Mouse (Mus musculus) macrophage (primary cell): Measurements from ENCODE around the gene Bmp2k. TPM values are rescaled to one million over a fixed set of nuclear protein-coding genes. Genes with fewer than 3 reads are reported as not detected.
A peak's percentile ranks its signal among the peaks of the same experiment; 100 is the strongest.

ENCODE experiments used
- H3K27ac ChIP-seq: fragments of 350-480 bp; formaldehyde crosslinking; 2 replicates; pipeline ENCODE4 v1.9.0; 2021
- H3K36me3 ChIP-seq: fragments of 350-480 bp; formaldehyde crosslinking; 2 replicates; pipeline ENCODE4 v1.9.0; 2021; ENCODE audit errors: inconsistent target
- H3K4me3 ChIP-seq: fragments of 350-480 bp; formaldehyde crosslinking; 2 replicates; pipeline ENCODE4 v1.9.0; 2021; ENCODE audit errors: inconsistent target
- H3K79me2 ChIP-seq: fragments of 350-480 bp; formaldehyde crosslinking; 2 replicates; pipeline ENCODE4 v1.9.0; 2021; ENCODE audit errors: inconsistent target
- WGBS: methylation state at CpG from one replicate; pipeline ENCODE4 v1.1.7; 2026; ENCODE audit warnings: inconsistent platforms; ENCODE audit not compliant: missing documents; 5-methylcytosine and 5-hydroxymethylcytosine counted together
- polyA plus RNA-seq: library from polyadenylated mRNA; stranded (reverse); fragments of 250-400 nt; gene quantifications from 3 replicates; pipeline ENCODE4 v1.2.4, GENCODE M21; 2018; ENCODE audit warnings: inconsistent platforms
- total RNA-seq, 78 experiments: library from RNA; depleted of rRNA; stranded (reverse); fragments of 250-400 nt; gene quantifications; 1 replicate in 9 of 78; 2 replicates in 24 of 78; 3 replicates in 43 of 78; 4 replicates in 2 of 78; pipeline ENCODE4 v1.2.4; 2018; ENCODE audit warnings: inconsistent platforms in 56 of 78

Bmp2k gene
- total RNA-seq (2018; cell fraction: chromatin; rRNA removed), result 10 to 100 TPM; 26.5 to 99.2 (median 48.9) TPM
- total RNA-seq (2018; cell fraction: cytosol; rRNA removed), result 10 to 100 TPM; 26.3 to 61.1 (median 41.1) TPM
- 10 to 100 TPM; 29.2 to 88.9 (median 46.5) TPM for total RNA-seq (2018; cell fraction: nucleus; rRNA removed)
- polyA plus RNA-seq, result 22.1 to 36.8 TPM (median 22.3 TPM) in 3 replicates

GRCm38 (mm10) chr5:96997310-96997801, at the start of gene Bmp2k:
Gene Bmp2k, plus strand, starts transcription at chr5:96997689.
- Histone ChIP-seq H3K27ac (peak within 1 kb of the TSS; percentile 93), H3K4me3 (peak within 1 kb of the TSS; percentile 90), H3K36me3 (no peaks in the 10 kb centered on the region), H3K79me2 (peaks cover 44% of the 10 kb centered on the region)
- WGBS, result under 1% methylated on average over 64 of the region's 78 CpGs

GRCm38 (mm10) chr5:96948856-96949527, 48.5 kb upstream of the Bmp2k start:
- Histone ChIP-seq H3K36me3 (no peaks in the 10 kb centered on the region), H3K79me2 (no peaks in the 10 kb centered on the region), H3K4me3 (no peak overlapping the region), H3K27ac (no peak overlapping the region)
- WGBS, result 46% methylated on average over 13 of the region's 13 CpGs

- Histone ChIP-seq H3K4me3 (no peak overlapping the region), H3K27ac (no peak overlapping the region), H3K79me2 (no peaks in the 10 kb centered on the region), H3K36me3 (no peaks in the 10 kb centered on the region)
- WGBS, result 86% methylated on average over 13 of the region's 13 CpGs
Observed at GRCm38 (mm10) chr5:96949839-96950666, 47.4 kb upstream of the Bmp2k start.

GRCm38 (mm10) chr5:96950667-96951492, 46.6 kb upstream of the Bmp2k start:
- H3K4me3 ChIP-seq, result no peak overlapping the region
- H3K27ac ChIP-seq, result no peak overlapping the region

GRCm38 (mm10) chr5:96951493-96952105, 45.9 kb upstream of the Bmp2k start:
- Histone ChIP-seq H3K27ac (no peak overlapping the region), H3K79me2 (no peaks in the 10 kb centered on the region), H3K36me3 (no peaks in the 10 kb centered on the region), H3K4me3 (no peak overlapping the region)
- WGBS, result 92% methylated on average over 5 of the region's 8 CpGs

More at GRCm38 (mm10) chr5:96950667-96951492, 46.6 kb upstream of the Bmp2k start:
- no peaks in the 10 kb centered on the region for H3K36me3 ChIP-seq
- 93% methylated on average over 9 of the region's 10 CpGs for WGBS
- H3K79me2 ChIP-seq, result no peaks in the 10 kb centered on the region

GRCm38 (mm10) chr5:96954040-96954439, 43.4 kb upstream of the Bmp2k start:
- Histone ChIP-seq H3K36me3 (no peaks in the 10 kb centered on the region), H3K27ac (no peak overlapping the region), H3K79me2 (no peaks in the 10 kb centered on the region), H3K4me3 (no peak overlapping the region)
- 89% methylated on average over 11 of the region's 11 CpGs for WGBS

GRCm38 (mm10) chr5:96954466-96955027, 42.9 kb upstream of the Bmp2k start:
- H3K36me3 ChIP-seq, result no peaks in the 10 kb centered on the region
- H3K79me2 ChIP-seq, result no peaks in the 10 kb centered on the region
- no peak overlapping the region for H3K27ac ChIP-seq
- 93% methylated on average over 9 of the region's 10 CpGs for WGBS
- H3K4me3 ChIP-seq, result no peak overlapping the region

- Histone ChIP-seq H3K27ac (no peak overlapping the region), H3K4me3 (no peak overlapping the region), H3K79me2 (no peaks in the 10 kb centered on the region), H3K36me3 (no peaks in the 10 kb centered on the region)
- 93% methylated on average over 3 of the region's 3 CpGs for WGBS
Observed at GRCm38 (mm10) chr5:96956926-96957325, 40.6 kb upstream of the Bmp2k start.

- no peaks in the 10 kb centered on the region for H3K79me2 ChIP-seq
- no peaks in the 10 kb centered on the region for H3K36me3 ChIP-seq
- WGBS, result 85% methylated on average over 5 of the region's 5 CpGs
- H3K4me3 ChIP-seq, result no peak overlapping the region
- H3K27ac ChIP-seq, result no peak overlapping the region
Observed at GRCm38 (mm10) chr5:96961122-96961521, 36.4 kb upstream of the Bmp2k start.

GRCm38 (mm10) chr5:96961852-96962251, 35.6 kb upstream of the Bmp2k start:
- H3K79me2 ChIP-seq, result no peaks in the 10 kb centered on the region
- no peak overlapping the region for H3K4me3 ChIP-seq
- H3K27ac ChIP-seq, result no peak overlapping the region
- no peaks in the 10 kb centered on the region for H3K36me3 ChIP-seq

- Histone ChIP-seq H3K4me3 (no peak overlapping the region), H3K27ac (no peak overlapping the region), H3K36me3 (no peaks in the 10 kb centered on the region), H3K79me2 (no peaks in the 10 kb centered on the region)
- 93% methylated on average over 8 of the region's 8 CpGs for WGBS
Observed at GRCm38 (mm10) chr5:96962252-96962933, 35.1 kb upstream of the Bmp2k start.

- H3K36me3 ChIP-seq, result no peaks in the 10 kb centered on the region
- H3K4me3 ChIP-seq, result no peak overlapping the region
- 55% methylated on average over 6 of the region's 6 CpGs for WGBS
- no peaks in the 10 kb centered on the region for H3K79me2 ChIP-seq
- H3K27ac ChIP-seq, result no peak overlapping the region
Observed at GRCm38 (mm10) chr5:96962934-96963301, 34.6 kb upstream of the Bmp2k start.
